Mouse (Mus musculus) kidney, embryonic 15.5 days (tissue): ENCODE data around the gene Ttc16. TPM values are rescaled to one million over a fixed set of nuclear protein-coding genes. Genes with fewer than 3 reads are reported as not detected.

Experiments used
- ATAC-seq: fragments of 200-750 bp; cut with Nextera tagmentation; replicated peaks from 2 replicates; pipeline ENCODE4 v1.8.0; 2017; ENCODE audit warnings: moderate TSS enrichment; ENCODE audit not compliant: low FRiP score
- H3K27ac ChIP-seq: fragments of 300-500 bp; sonication (generic); 2 replicates; pipeline ENCODE4 v1.5.1; 2015; ENCODE audit warnings: mild to moderate bottlenecking, inconsistent platforms
- H3K27me3 ChIP-seq: fragments of 300-500 bp; sonication (generic); 2 replicates; pipeline ENCODE4 v1.6.1; 2015; ENCODE audit warnings: inconsistent platforms
- H3K36me3 ChIP-seq: fragments of 300-500 bp; sonication (generic); 2 replicates; pipeline ENCODE4 v1.6.1; 2015; ENCODE audit warnings: inconsistent platforms
- H3K4me1 ChIP-seq: fragments of 300-500 bp; sonication (generic); 2 replicates; pipeline ENCODE4 v1.6.1; 2015; ENCODE audit warnings: inconsistent platforms
- H3K4me2 ChIP-seq: fragments of 300-500 bp; sonication (generic); 2 replicates; pipeline ENCODE4 v1.6.1; 2015; ENCODE audit warnings: moderate library complexity, mild to moderate bottlenecking, inconsistent platforms
- H3K4me3 ChIP-seq: fragments of 300-500 bp; sonication (generic); replicated peaks from 2 replicates; pipeline ENCODE4 v1.5.1; 2015; ENCODE audit warnings: mild to moderate bottlenecking, inconsistent platforms
- H3K9ac ChIP-seq: fragments of 300-500 bp; sonication (generic); 2 replicates; pipeline ENCODE4 v1.6.1; 2015; ENCODE audit warnings: mild to moderate bottlenecking, inconsistent platforms
- H3K9me3 ChIP-seq: fragments of 300-500 bp; sonication (generic); replicated peaks from 2 replicates; pipeline ENCODE4 v1.6.1; 2016; ENCODE audit warnings: inconsistent platforms
- WGBS: fragments of 180-500 bp; shearing (Covaris S2); methylation state at CpG from one replicate; pipeline ENCODE4 v1.1.7; 2015; ENCODE audit warnings: mixed read lengths; 5-methylcytosine and 5-hydroxymethylcytosine counted together
- polyA plus RNA-seq: library from polyadenylated mRNA; unstranded; fragments of >200 nt; fragmentation: Nextera tagmentation; extraction: Ambion mirVana; gene quantifications from 2 replicates; pipeline ENCODE4 v1.2.1, GENCODE M21; 2015

The Ttc16 gene
- polyA plus RNA-seq, 1 experiment from 2014 or later, result 0.25 TPM

GRCm38 (mm10) chr2:32778081-32778480 is 2.6 kb upstream of the Ttc16 start:
- no peak overlapping the region for H3K4me3 ChIP-seq
- H3K27me3 ChIP-seq, result no peaks in the 10 kb centered on the region
- 93% methylated on average over 6 of the region's 6 CpGs for WGBS
- H3K4me2 ChIP-seq, result no peak overlapping the region
- no peaks in the 10 kb centered on the region for H3K36me3 ChIP-seq
- H3K4me1 ChIP-seq, result peaks cover 11% of the 10 kb centered on the region
- ATAC-seq, result no peak
- no peak overlapping the region for H3K9ac ChIP-seq
- H3K9me3 ChIP-seq, result no peaks in the 10 kb centered on the region
- H3K27ac ChIP-seq, result no peak overlapping the region

DNA sequence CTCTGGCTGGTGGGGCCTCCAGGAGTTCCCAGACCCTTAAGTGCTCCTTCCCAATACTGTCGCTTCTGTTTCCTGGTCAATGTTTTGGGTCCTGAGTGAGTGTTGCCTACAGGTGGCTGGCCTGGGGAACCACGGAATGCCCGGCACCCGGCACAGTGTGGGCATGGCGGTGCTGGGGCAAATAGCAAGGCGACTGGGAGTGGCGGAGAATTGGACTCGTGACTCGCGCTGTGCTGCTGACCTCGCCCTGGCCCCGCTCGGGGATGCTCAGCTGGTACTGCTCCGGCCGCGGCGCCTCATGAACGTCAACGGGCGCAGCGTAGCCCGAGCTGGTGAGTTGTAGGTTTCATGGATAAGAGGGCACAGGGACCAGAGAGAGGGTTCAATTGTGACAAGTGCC is 759 bp upstream of the Ttc16 start:
- Histone ChIP-seq H3K4me2 (peak overlapping the region; percentile 87), H3K36me3 (no peaks in the 10 kb centered on the region), H3K9me3 (no peaks in the 10 kb centered on the region), H3K9ac (peak overlapping the region; percentile 27; the same call in 1 of the 2 replicates), H3K4me1 (peaks cover 15% of the 10 kb centered on the region), H3K4me3 (peak overlapping the region; percentile 61), H3K27ac (no peak overlapping the region), H3K27me3 (no peaks in the 10 kb centered on the region)
- WGBS, result 16% methylated on average over 22 of the region's 22 CpGs
- ATAC-seq, result no peak

DNA sequence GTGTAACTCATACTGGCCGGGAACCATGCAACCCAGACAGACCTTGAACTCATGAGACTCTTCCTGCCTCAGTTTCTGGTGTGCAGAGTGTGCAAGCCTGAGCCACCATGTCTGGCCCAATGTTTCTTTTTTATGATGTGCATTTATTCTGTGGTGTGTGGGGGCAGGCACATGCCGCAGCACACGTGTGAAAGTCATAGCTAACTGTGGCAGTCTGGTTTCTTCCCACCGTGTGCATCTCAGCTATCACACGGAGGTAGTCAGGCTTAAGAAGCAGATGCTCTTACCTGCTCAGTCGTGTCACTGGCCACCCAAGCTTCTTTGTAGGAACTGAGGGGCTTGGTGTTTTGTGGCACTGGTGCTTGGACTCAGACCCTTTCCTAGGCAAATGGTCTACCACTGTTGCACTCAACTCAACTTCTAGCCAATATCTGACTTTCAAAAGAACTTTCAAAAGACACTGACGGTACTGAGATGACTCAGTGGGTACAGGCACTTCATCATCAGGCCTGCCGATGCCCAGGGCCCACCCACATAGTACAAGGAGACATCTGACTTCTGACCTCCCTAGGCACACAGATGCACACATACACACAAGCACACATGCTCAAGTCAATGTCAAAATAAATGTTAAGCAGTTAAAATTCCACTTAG is 2.7 kb downstream of the Ttc16 start:
- Histone ChIP-seq H3K9me3 (no peaks in the 10 kb centered on the region), H3K4me3 (no peak overlapping the region), H3K4me2 (no peak overlapping the region), H3K27ac (no peak overlapping the region), H3K9ac (no peak overlapping the region), H3K4me1 (peaks cover 20% of the 10 kb centered on the region), H3K27me3 (no peaks in the 10 kb centered on the region), H3K36me3 (no peaks in the 10 kb centered on the region)
- WGBS, result 78% methylated on average over 8 of the region's 8 CpGs
- ATAC-seq, result no peak

DNA sequence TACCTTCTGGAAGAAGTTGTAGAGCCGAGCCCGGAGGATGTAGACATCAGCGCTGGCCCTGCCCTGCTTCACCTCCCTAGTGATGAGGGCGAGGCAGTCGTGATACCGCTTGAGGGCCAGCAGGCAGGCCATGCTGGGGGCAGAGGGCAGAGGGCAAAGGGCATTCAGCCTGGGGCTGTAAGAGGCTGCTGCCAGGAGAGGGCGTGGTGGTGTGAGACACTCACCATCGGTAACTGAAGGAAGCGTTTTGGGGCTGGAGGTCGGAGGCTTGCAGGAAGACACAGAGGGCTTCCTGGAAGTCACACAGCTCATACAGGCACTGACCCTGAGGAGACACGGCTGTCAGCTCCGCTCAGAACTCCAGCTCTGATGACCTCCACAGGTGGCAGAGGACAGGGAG is 3.5 kb downstream of the Ttc16 start:
- Histone ChIP-seq H3K4me1 (peaks cover 23% of the 10 kb centered on the region), H3K27ac (no peak overlapping the region), H3K27me3 (no peaks in the 10 kb centered on the region), H3K4me2 (no peak overlapping the region), H3K9ac (no peak overlapping the region), H3K36me3 (no peaks in the 10 kb centered on the region), H3K9me3 (no peaks in the 10 kb centered on the region), H3K4me3 (no peak overlapping the region)
- ATAC-seq, result no peak
- WGBS, result 27% methylated on average over 12 of the region's 12 CpGs

- Histone ChIP-seq H3K36me3 (no peaks in the 10 kb centered on the region), H3K9me3 (no peaks in the 10 kb centered on the region), H3K4me3 (no peak overlapping the region), H3K27me3 (no peaks in the 10 kb centered on the region), H3K27ac (no peak overlapping the region), H3K9ac (no peak overlapping the region), H3K4me1 (peaks cover 12% of the 10 kb centered on the region; the same call in 1 of the 2 replicates), H3K4me2 (no peak overlapping the region)
- WGBS, result 78% methylated on average over 5 of the region's 5 CpGs
- ATAC-seq, result no peak
Observed at GRCm38 (mm10) chr2:32769327-32770085, 5.9 kb downstream of the Ttc16 start.

- no peaks in the 10 kb centered on the region for H3K9me3 ChIP-seq
- H3K36me3 ChIP-seq, result no peaks in the 10 kb centered on the region
- H3K4me2 ChIP-seq, result no peak overlapping the region
- no peaks in the 10 kb centered on the region for H3K27me3 ChIP-seq
- H3K4me1 ChIP-seq, result peaks cover 12% of the 10 kb centered on the region; the same call in 1 of the 2 replicates
- H3K4me3 ChIP-seq, result no peak overlapping the region
- WGBS, result 57% methylated on average over 19 of the region's 19 CpGs
- no peak overlapping the region for H3K27ac ChIP-seq
- H3K9ac ChIP-seq, result no peak overlapping the region
- ATAC-seq, result no peak
Observed at GRCm38 (mm10) chr2:32768661-32769285, 6.7 kb downstream of the Ttc16 start.

- H3K4me1 ChIP-seq, result peaks cover 12% of the 10 kb centered on the region; the same call in 1 of the 2 replicates
- H3K4me3 ChIP-seq, result no peak overlapping the region
- 68% methylated on average over 12 of the region's 12 CpGs for WGBS
- H3K4me2 ChIP-seq, result no peak overlapping the region
- peaks cover 13% of the 10 kb centered on the region for H3K36me3 ChIP-seq
- no peaks in the 10 kb centered on the region for H3K27me3 ChIP-seq
- no peaks in the 10 kb centered on the region for H3K9me3 ChIP-seq
- no peak overlapping the region for H3K27ac ChIP-seq
- H3K9ac ChIP-seq, result no peak overlapping the region
- no peak for ATAC-seq
Observed at GRCm38 (mm10) chr2:32767241-32767640, 8.2 kb downstream of the Ttc16 start.

DNA sequence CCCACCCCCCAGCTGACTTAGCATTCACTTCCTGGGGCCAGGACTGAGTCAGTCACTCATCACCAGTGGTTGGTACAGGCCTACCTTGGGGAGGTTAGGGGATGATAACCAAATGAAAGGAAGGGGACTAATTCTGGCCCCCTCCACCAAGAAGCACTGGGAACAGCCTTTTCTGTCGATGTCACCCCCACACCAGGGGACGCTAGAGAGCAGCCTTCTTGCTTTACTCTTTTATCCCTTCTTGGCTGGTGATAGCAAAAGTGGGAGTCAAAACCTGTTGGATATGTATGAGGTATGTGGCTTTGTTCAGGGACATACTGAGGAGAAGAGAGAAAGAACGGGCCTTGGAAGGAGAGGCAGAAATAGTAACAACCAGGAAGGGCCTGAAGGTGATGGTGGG is 12.1 kb downstream of the Ttc16 start:
- no peak overlapping the region for H3K4me3 ChIP-seq

GRCm38 (mm10) chr2:32761859-32762258 is 13.6 kb downstream of the Ttc16 start:
- Histone ChIP-seq H3K27ac (no peak overlapping the region), H3K36me3 (peaks cover 38% of the 10 kb centered on the region), H3K9me3 (no peaks in the 10 kb centered on the region), H3K4me2 (no peak overlapping the region), H3K4me3 (no peak overlapping the region), H3K27me3 (no peaks in the 10 kb centered on the region), H3K4me1 (peaks cover 15% of the 10 kb centered on the region), H3K9ac (no peak overlapping the region)
- ATAC-seq, result no peak
- 90% methylated on average over 4 of the region's 4 CpGs for WGBS

More for the DNA sequence above, 12.1 kb downstream of the Ttc16 start:
- no peaks in the 10 kb centered on the region for H3K9me3 ChIP-seq
- H3K36me3 ChIP-seq, result peaks cover 38% of the 10 kb centered on the region
- ATAC-seq, result no peak
- no peak overlapping the region for H3K27ac ChIP-seq
- WGBS, result 85% methylated on average over 3 of the region's 3 CpGs
- H3K4me1 ChIP-seq, result peaks cover 10% of the 10 kb centered on the region
- H3K27me3 ChIP-seq, result no peaks in the 10 kb centered on the region
- H3K4me2 ChIP-seq, result no peak overlapping the region
- no peak overlapping the region for H3K9ac ChIP-seq

DNA sequence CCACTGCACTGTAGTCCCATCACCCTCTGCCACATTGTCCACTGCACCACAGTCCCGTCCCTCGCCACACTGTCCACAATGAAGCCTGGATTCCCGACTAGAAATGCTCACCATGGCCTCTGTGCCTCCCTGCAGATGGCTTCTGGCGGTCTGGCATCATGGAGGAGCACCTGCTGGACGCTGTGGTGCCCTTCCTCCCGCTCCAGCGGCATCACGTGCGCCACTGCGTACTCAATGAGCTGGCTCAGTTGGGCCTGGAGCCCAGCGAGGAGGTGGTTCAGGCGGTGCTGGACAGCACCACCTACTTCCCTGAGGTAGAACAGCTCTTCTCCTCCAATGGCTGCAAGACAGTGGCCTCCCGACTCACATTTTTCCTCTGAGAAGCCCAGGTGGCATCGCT is 14.1 kb downstream of the Ttc16 start:
- Histone ChIP-seq H3K27ac (no peak overlapping the region), H3K9me3 (no peaks in the 10 kb centered on the region), H3K4me1 (peaks cover 18% of the 10 kb centered on the region), H3K9ac (no peak overlapping the region), H3K36me3 (peaks cover 38% of the 10 kb centered on the region), H3K4me2 (no peak overlapping the region), H3K4me3 (no peak overlapping the region), H3K27me3 (no peaks in the 10 kb centered on the region)
- no peak for ATAC-seq
- WGBS, result 91% methylated on average over 14 of the region's 14 CpGs

DNA sequence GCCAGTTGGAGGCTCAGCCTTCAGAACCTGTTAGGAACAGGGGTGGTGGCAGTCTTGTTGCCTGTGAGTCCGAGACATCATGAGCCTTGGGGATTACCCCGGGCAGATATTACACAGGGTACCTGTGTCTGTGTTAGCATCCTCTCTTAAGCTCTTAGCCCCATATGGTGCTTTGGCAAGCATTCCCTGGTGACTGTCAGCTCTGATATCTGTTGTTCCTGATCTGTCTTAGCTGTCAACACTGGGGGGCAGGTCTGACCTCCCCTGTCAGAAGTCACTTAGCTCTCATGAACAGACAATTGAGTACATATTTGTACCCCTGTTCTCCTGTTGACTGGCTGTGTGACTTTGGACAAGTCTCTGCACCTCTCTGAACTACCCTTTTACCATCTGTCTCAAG is 16.4 kb downstream of the Ttc16 start:
- H3K9me3 ChIP-seq, result no peaks in the 10 kb centered on the region
- H3K9ac ChIP-seq, result no peak overlapping the region
- WGBS, result 95% methylated on average over 2 of the region's 2 CpGs
- H3K27ac ChIP-seq, result no peak overlapping the region
- H3K4me3 ChIP-seq, result no peak overlapping the region
- no peak overlapping the region for H3K4me2 ChIP-seq
- H3K27me3 ChIP-seq, result no peaks in the 10 kb centered on the region
- ATAC-seq, result no peak
- peaks cover 48% of the 10 kb centered on the region for H3K36me3 ChIP-seq
- peaks cover 18% of the 10 kb centered on the region for H3K4me1 ChIP-seq

GRCm38 (mm10) chr2:32758503-32758902 is 16.9 kb downstream of the Ttc16 start:
- Histone ChIP-seq H3K36me3 (peaks cover 50% of the 10 kb centered on the region), H3K4me1 (peaks cover 18% of the 10 kb centered on the region), H3K27ac (no peak overlapping the region), H3K9ac (no peak overlapping the region), H3K9me3 (no peaks in the 10 kb centered on the region), H3K4me3 (no peak overlapping the region), H3K4me2 (no peak overlapping the region), H3K27me3 (no peaks in the 10 kb centered on the region)
- WGBS, result 69% methylated on average over 8 of the region's 8 CpGs
- no peak for ATAC-seq
